Mouse (Mus musculus): ENCODE measurements around the gene Src.

Gene Src

GRCm38 (mm10) chr2:157407596-157407995, 10.6 kb upstream of the Src start:
- in situ Hi-C loops (cut with MboI; ENCODE audit: low pct_unique_long_range_greater_than_20kb in 1 of 2, low sequenced_read_pairs in 2 of 2, unreplicated experiment in 1 of 2) = no loop called here

GRCm38 (mm10) chr2:157409793-157410533, 8.3 kb upstream of the Src start:
- in situ Hi-C loops (cut with MboI; ENCODE audit: low pct_unique_long_range_greater_than_20kb in 1 of 2, low sequenced_read_pairs in 2 of 2, unreplicated experiment in 1 of 2) = no loop called here

- in situ Hi-C loops (cut with MboI; ENCODE audit: low pct_unique_long_range_greater_than_20kb in 1 of 2, low sequenced_read_pairs in 2 of 2, unreplicated experiment in 1 of 2) = no loop called here
Observed at GRCm38 (mm10) chr2:157411151-157411693, 7.0 kb upstream of the Src start.

GRCm38 (mm10) chr2:157412497-157412896, 5.7 kb upstream of the Src start:
- in situ Hi-C loops (cut with MboI; ENCODE audit: low pct_unique_long_range_greater_than_20kb in 1 of 2, low sequenced_read_pairs in 2 of 2, unreplicated experiment in 1 of 2) = no loop called here

GRCm38 (mm10) chr2:157417229-157417628, 1.0 kb upstream of the Src start:
- in situ Hi-C loops (cut with MboI; ENCODE audit: low pct_unique_long_range_greater_than_20kb in 1 of 2, low sequenced_read_pairs in 2 of 2, unreplicated experiment in 1 of 2) = loop anchor here in 1 of 2 experiments (5.0 kb wide), 2 partner anchors 40 to 75 kb away; no protein-coding TSS in a partner anchor

GRCm38 (mm10) chr2:157418609-157419071, 396 bp downstream of the Src start:
- in situ Hi-C loops (cut with MboI; ENCODE audit: low pct_unique_long_range_greater_than_20kb in 1 of 2, low sequenced_read_pairs in 2 of 2, unreplicated experiment in 1 of 2) = loop anchor here in 1 of 2 experiments (5.0 kb wide), 2 partner anchors 41 to 76 kb away; no protein-coding TSS in a partner anchor

GRCm38 (mm10) chr2:157419506-157419905, 1.3 kb downstream of the Src start:
- in situ Hi-C loops (cut with MboI; ENCODE audit: low pct_unique_long_range_greater_than_20kb in 1 of 2, low sequenced_read_pairs in 2 of 2, unreplicated experiment in 1 of 2) = loop anchor here in 1 of 2 experiments (5.0 kb wide), 2 partner anchors 42 to 77 kb away; no protein-coding TSS in a partner anchor

- in situ Hi-C loops (cut with MboI; ENCODE audit: low pct_unique_long_range_greater_than_20kb in 1 of 2, low sequenced_read_pairs in 2 of 2, unreplicated experiment in 1 of 2) = no loop called here
Observed at GRCm38 (mm10) chr2:157420404-157420803, 2.2 kb downstream of the Src start.

- in situ Hi-C loops (cut with MboI; ENCODE audit: low pct_unique_long_range_greater_than_20kb in 1 of 2, low sequenced_read_pairs in 2 of 2, unreplicated experiment in 1 of 2) = no loop called here
Observed at GRCm38 (mm10) chr2:157422062-157422655, 3.9 kb downstream of the Src start.

GRCm38 (mm10) chr2:157422854-157423705, 4.8 kb downstream of the Src start:
- in situ Hi-C loops (cut with MboI; ENCODE audit: low pct_unique_long_range_greater_than_20kb in 1 of 2, low sequenced_read_pairs in 2 of 2, unreplicated experiment in 1 of 2) = no loop called here

- in situ Hi-C loops (cut with MboI; ENCODE audit: low pct_unique_long_range_greater_than_20kb in 1 of 2, low sequenced_read_pairs in 2 of 2, unreplicated experiment in 1 of 2) = no loop called here
Observed at GRCm38 (mm10) chr2:157423706-157424125, 5.5 kb downstream of the Src start.

GRCm38 (mm10) chr2:157424126-157424903, 6.1 kb downstream of the Src start:
- in situ Hi-C loops (cut with MboI; ENCODE audit: low pct_unique_long_range_greater_than_20kb in 1 of 2, low sequenced_read_pairs in 2 of 2, unreplicated experiment in 1 of 2) = no loop called here

- in situ Hi-C loops (cut with MboI; ENCODE audit: low pct_unique_long_range_greater_than_20kb in 1 of 2, low sequenced_read_pairs in 2 of 2, unreplicated experiment in 1 of 2) = no loop called here
Observed at GRCm38 (mm10) chr2:157424904-157425642, 6.8 kb downstream of the Src start.

- in situ Hi-C loops (cut with MboI; ENCODE audit: low pct_unique_long_range_greater_than_20kb in 1 of 2, low sequenced_read_pairs in 2 of 2, unreplicated experiment in 1 of 2) = no loop called here
Observed at GRCm38 (mm10) chr2:157425643-157425988, 7.4 kb downstream of the Src start.

- in situ Hi-C loops (cut with MboI; ENCODE audit: low pct_unique_long_range_greater_than_20kb in 1 of 2, low sequenced_read_pairs in 2 of 2, unreplicated experiment in 1 of 2) = no loop called here
Observed at GRCm38 (mm10) chr2:157426171-157426570, 7.9 kb downstream of the Src start.

GRCm38 (mm10) chr2:157427164-157427563, 8.9 kb downstream of the Src start:
- in situ Hi-C loops (cut with MboI; ENCODE audit: low pct_unique_long_range_greater_than_20kb in 1 of 2, low sequenced_read_pairs in 2 of 2, unreplicated experiment in 1 of 2) = no loop called here

GRCm38 (mm10) chr2:157428351-157429139, 10.3 kb downstream of the Src start:
- in situ Hi-C loops (cut with MboI; ENCODE audit: low pct_unique_long_range_greater_than_20kb in 1 of 2, low sequenced_read_pairs in 2 of 2, unreplicated experiment in 1 of 2) = no loop called here
